In genomic region chr8:108732500-108732899, GRCm38 (mm10) we compare ENCODE assay signal across 19 mouse cellular contexts.
DNase-seq lines count a peak whose midpoint lies in the region; ATAC-seq lines count a peak whose summit lies in the region.
"Had no signal": no experiment of that assay in that cellular context is flagged by ENCODE, and none has a peak within 500 bp of the region (broad histone marks: within the 10 kb centered on the region; RNA-seq: fewer than 3 reads in every experiment).

No protein-coding gene starts in this region.

- no peaks in the 10 kb centered on the region for H3K36me3 ChIP-seq in forebrain, embryonic 10.5 days (replicated peaks)
- no peaks in the 10 kb centered on the region for H3K36me3 ChIP-seq in forebrain, embryonic 13.5 days (ENCODE audit: poor library complexity, severe bottlenecking)
- H3K36me3 ChIP-seq in kidney, embryonic 14.5 days (ENCODE audit: control insufficient read depth, insufficient read depth, low read length): no peaks in the 10 kb centered on the region
- H3K36me3 ChIP-seq in midbrain, embryonic 12.5 days: no peaks in the 10 kb centered on the region
- H3K36me3 ChIP-seq in midbrain, embryonic 11.5 days (ENCODE audit: control insufficient read depth, insufficient read depth, low read length): no peaks in the 10 kb centered on the region
- H3K36me3 ChIP-seq in midbrain, embryonic 14.5 days (ENCODE audit: control insufficient read depth, insufficient read depth, low read length): no peaks in the 10 kb centered on the region
- H3K36me3 ChIP-seq: embryonic facial prominence, embryonic 13.5 days had no signal

- H3K4me1 ChIP-seq in forebrain, embryonic 10.5 days: peaks cover 90% of the 10 kb centered on the region
- peaks cover 73% of the 10 kb centered on the region for H3K4me1 ChIP-seq in forebrain, embryonic 13.5 days
- H3K4me1 ChIP-seq in kidney, embryonic 14.5 days (ENCODE audit: control insufficient read depth, insufficient read depth, low read length): peaks cover 77% of the 10 kb centered on the region
- H3K4me1 ChIP-seq in midbrain, embryonic 12.5 days: peaks cover 74% of the 10 kb centered on the region
- peaks cover 70% of the 10 kb centered on the region for H3K4me1 ChIP-seq in midbrain, embryonic 11.5 days (ENCODE audit: control insufficient read depth, insufficient read depth, low read length)
- peaks cover 69% of the 10 kb centered on the region for H3K4me1 ChIP-seq in midbrain, embryonic 14.5 days (ENCODE audit: control insufficient read depth, insufficient read depth, low read length)

- H3K4me3 ChIP-seq in forebrain, embryonic 10.5 days: peak overlapping the region; percentile 19; the same call in 1 of the 2 replicates
- H3K4me3 ChIP-seq in forebrain, embryonic 13.5 days: no peak overlapping the region
- H3K4me3 ChIP-seq in kidney, embryonic 14.5 days (ENCODE audit: low read length): no peak overlapping the region
- no peak overlapping the region for H3K4me3 ChIP-seq in midbrain, embryonic 12.5 days
- no peak overlapping the region for H3K4me3 ChIP-seq in midbrain, embryonic 11.5 days (ENCODE audit: low read depth, low read length)
- H3K4me3 ChIP-seq in midbrain, embryonic 14.5 days (replicated peaks; ENCODE audit: low read depth, low read length): no peak overlapping the region
- H3K4me3 ChIP-seq: embryonic facial prominence, embryonic 13.5 days; heart, adult 2 months; left cerebral cortex, adult 2 months had no signal

- no peak for DNase-seq in forebrain, embryonic 10.5 days (ENCODE audit: extremely low spot score, low spot score)
- DNase-seq in kidney, adult 8-10 months: no peak
- DNase-seq in midbrain, embryonic 11.5 days (ENCODE audit: low spot score, missing footprints): no peak
- no peak for DNase-seq in midbrain, embryonic 14.5 days
- no peak for DNase-seq in spleen, postnatal 36 days (ENCODE audit: low spot score in 2 of 2)
- DNase-seq: cerebellum, postnatal 10 days; gastrocnemius, postnatal 10 days; heart, adult 2 months; kidney, postnatal 14 days; lung, postnatal 14 days; right cerebral cortex, postnatal 14 days; thymus, postnatal 25 days had no signal

- 24% methylated on average over 11 of the region's 11 CpGs for WGBS in forebrain, embryonic 10.5 days
- WGBS in forebrain, embryonic 13.5 days: 8% methylated on average over 11 of the region's 11 CpGs
- 12% methylated on average over 11 of the region's 11 CpGs for WGBS in kidney, embryonic 14.5 days
- 17% methylated on average over 11 of the region's 11 CpGs for WGBS in midbrain, embryonic 12.5 days
- WGBS in midbrain, embryonic 11.5 days: 16% methylated on average over 11 of the region's 11 CpGs
- WGBS in midbrain, embryonic 14.5 days: 13% methylated on average over 11 of the region's 11 CpGs

- H3K27me3 ChIP-seq in forebrain, embryonic 10.5 days (ENCODE audit: poor library complexity, severe bottlenecking): peaks cover 23% of the 10 kb centered on the region
- peaks cover 6% of the 10 kb centered on the region; the same call in 1 of the 2 replicates for H3K27me3 ChIP-seq in forebrain, embryonic 13.5 days
- no peaks in the 10 kb centered on the region for H3K27me3 ChIP-seq in kidney, embryonic 14.5 days (ENCODE audit: control insufficient read depth, insufficient read depth, low read length)
- H3K27me3 ChIP-seq in midbrain, embryonic 12.5 days: no peaks in the 10 kb centered on the region
- no peaks in the 10 kb centered on the region for H3K27me3 ChIP-seq in midbrain, embryonic 11.5 days (ENCODE audit: control insufficient read depth, insufficient read depth, low read length)
- H3K27me3 ChIP-seq in midbrain, embryonic 14.5 days (ENCODE audit: control insufficient read depth, insufficient read depth, low read length): no peaks in the 10 kb centered on the region
- H3K27me3 ChIP-seq: embryonic facial prominence, embryonic 13.5 days had no signal

- no peak overlapping the region for H3K27ac ChIP-seq in forebrain, embryonic 10.5 days
- H3K27ac ChIP-seq in forebrain, embryonic 13.5 days: no peak overlapping the region
- peak overlapping the region; percentile 43; the same call in 1 of the 2 replicates for H3K27ac ChIP-seq in kidney, embryonic 14.5 days (ENCODE audit: low read depth, low read length)
- H3K27ac ChIP-seq in midbrain, embryonic 12.5 days (replicated peaks): 0 out of 2 replicates have a peak overlapping the region, but pooled peaks have one; percentile 2
- H3K27ac ChIP-seq in midbrain, embryonic 11.5 days (ENCODE audit: low read depth, low read length): no peak overlapping the region
- H3K27ac ChIP-seq in midbrain, embryonic 14.5 days (replicated peaks; ENCODE audit: low read depth, low read length): no peak overlapping the region
- H3K27ac ChIP-seq: heart, adult 2 months; left cerebral cortex, adult 2 months; liver, embryonic 14.5 days had no signal

- no peak overlapping the region for H3K4me2 ChIP-seq in forebrain, embryonic 13.5 days
- H3K4me2 ChIP-seq in kidney, embryonic 14.5 days (replicated peaks; ENCODE audit: low read depth, low read length): no peak overlapping the region
- H3K4me2 ChIP-seq in midbrain, embryonic 12.5 days (replicated peaks): no peak overlapping the region; the same call in 1 of the 2 replicates
- no peak overlapping the region for H3K4me2 ChIP-seq in midbrain, embryonic 11.5 days
- H3K4me2 ChIP-seq in midbrain, embryonic 14.5 days (ENCODE audit: low read length): peak overlapping the region; percentile 9; the same call in 1 of the 2 replicates
- H3K4me2 ChIP-seq: embryonic facial prominence, embryonic 13.5 days had no signal

- H3K9me3 ChIP-seq in forebrain, embryonic 10.5 days: no peaks in the 10 kb centered on the region
- H3K9me3 ChIP-seq in forebrain, embryonic 13.5 days (replicated peaks): no peaks in the 10 kb centered on the region
- no peaks in the 10 kb centered on the region for H3K9me3 ChIP-seq in kidney, embryonic 14.5 days (ENCODE audit: control insufficient read depth, low read length)
- no peaks in the 10 kb centered on the region for H3K9me3 ChIP-seq in midbrain, embryonic 12.5 days
- H3K9me3 ChIP-seq in midbrain, embryonic 11.5 days (ENCODE audit: control insufficient read depth, low read length): no peaks in the 10 kb centered on the region
- H3K9me3 ChIP-seq in midbrain, embryonic 14.5 days (ENCODE audit: control insufficient read depth, low read length): no peaks in the 10 kb centered on the region
- H3K9me3 ChIP-seq: embryonic facial prominence, embryonic 13.5 days had no signal

- H3K9ac ChIP-seq in forebrain, embryonic 13.5 days: no peak overlapping the region
- no peak overlapping the region for H3K9ac ChIP-seq in kidney, embryonic 14.5 days (ENCODE audit: low read depth, low read length)
- H3K9ac ChIP-seq in midbrain, embryonic 12.5 days (replicated peaks): no peak overlapping the region
- H3K9ac ChIP-seq in midbrain, embryonic 11.5 days (ENCODE audit: low read length): no peak overlapping the region
- no peak overlapping the region for H3K9ac ChIP-seq in midbrain, embryonic 14.5 days (replicated peaks; ENCODE audit: low read length)
- H3K9ac ChIP-seq: embryonic facial prominence, embryonic 13.5 days; liver, embryonic 14.5 days had no signal

- no peak for ATAC-seq in forebrain, embryonic 13.5 days
- ATAC-seq in kidney, embryonic 14.5 days (ENCODE audit: low FRiP score, low TSS enrichment): peak; percentile 64; the same call in 1 of the 2 replicates
- ATAC-seq in midbrain, embryonic 12.5 days (ENCODE audit: low FRiP score, low read depth): no peak
- ATAC-seq in midbrain, embryonic 11.5 days (ENCODE audit: low FRiP score): no peak
- ATAC-seq in midbrain, embryonic 14.5 days (ENCODE audit: low FRiP score, low TSS enrichment): no peak
- ATAC-seq: inflammation-experienced regulatory T-cells, adult 6 months had no signal

Comparison
In these comparisons a context has a peak if more than half of its experiments do, and no peak if none do; other contexts are left out.
1. H3K27ac ChIP-seq: peak in kidney, embryonic 14.5 days (single experiment) and midbrain, embryonic 12.5 days (single experiment); none in forebrain, embryonic 10.5 days (single experiment), forebrain, embryonic 13.5 days (single experiment), midbrain, embryonic 11.5 days (single experiment) and midbrain, embryonic 14.5 days (single experiment).